Mouse (Mus musculus): ENCODE measurements at regions not wholly inside any gene's neighbourhood (a gene's known extent, or its start where the extent isn't known, plus 50 kb on each side); places are given as distances from the start of the nearest gene placed in this dataset.

DNA sequence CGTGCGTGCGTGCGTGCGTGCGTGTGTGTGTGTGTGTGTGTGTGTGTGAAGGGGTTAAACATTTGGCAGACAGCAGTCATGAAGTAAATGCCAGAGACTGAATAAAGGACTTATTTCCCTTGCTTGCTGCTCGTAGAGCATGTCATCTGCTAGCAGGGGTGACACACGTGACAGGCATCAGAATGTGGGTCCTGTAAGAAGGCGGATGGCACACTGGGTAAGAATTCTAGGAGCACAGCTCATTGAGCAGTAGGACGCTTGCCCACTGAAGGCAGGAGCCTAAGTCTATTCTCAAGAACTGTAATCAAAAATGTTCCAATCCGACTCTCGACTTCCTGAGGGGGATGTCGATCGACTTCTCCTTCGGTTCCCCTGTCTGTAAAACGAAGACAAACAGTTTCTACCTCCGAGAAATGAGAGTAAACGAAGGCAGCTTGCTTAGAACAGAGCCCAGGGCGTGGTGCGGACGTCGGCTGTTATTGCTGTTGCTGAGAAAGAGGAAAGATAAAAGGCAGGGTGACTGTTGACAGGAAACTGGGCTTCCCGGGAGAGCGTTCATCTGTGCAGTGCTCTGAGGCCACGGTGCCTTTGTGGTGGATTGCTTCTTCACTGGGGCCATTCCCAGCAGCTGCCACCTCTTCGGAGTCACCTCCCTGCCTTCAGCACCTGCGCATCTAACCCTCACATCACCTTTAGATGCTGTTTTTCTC, 64.7 kb downstream of the Gm5426 start:
- no peak for TF ChIP-seq CTCF (conservative IDR thresholded peaks at IDR 0.05; ENCODE audit: low read length)
- no peak for TF ChIP-seq NANOG (IDR thresholded peaks at IDR 0.05; ENCODE audit: borderline replicate concordance, low read length)
